Mouse (Mus musculus): ENCODE data around the gene Asz1.

Gene Asz1

GRCm38 (mm10) chr6:18108934-18109333, at the start of gene Asz1:
Gene Asz1 (minus strand): TSS chr6:18109061.
- DNase-seq (ENCODE audit: low read depth), result no peak

- no peak for DNase-seq (ENCODE audit: low read depth)
These were observed 44.2 kb upstream of the Asz1 start for GRCm38 (mm10) chr6:18153031-18153430.

- DNase-seq (ENCODE audit: low read depth), result no peak
These were observed 26.4 kb upstream of the Asz1 start for GRCm38 (mm10) chr6:18135246-18135645.

GRCm38 (mm10) chr6:18128059-18128458, 19.2 kb upstream of the Asz1 start:
- no peak for DNase-seq (ENCODE audit: low read depth)

GRCm38 (mm10) chr6:18127206-18127983, 18.5 kb upstream of the Asz1 start:
- DNase-seq (ENCODE audit: low read depth), result no peak

GRCm38 (mm10) chr6:18096861-18097260, 12.0 kb downstream of the Asz1 start:
- DNase-seq (ENCODE audit: low read depth), result no peak

DNA sequence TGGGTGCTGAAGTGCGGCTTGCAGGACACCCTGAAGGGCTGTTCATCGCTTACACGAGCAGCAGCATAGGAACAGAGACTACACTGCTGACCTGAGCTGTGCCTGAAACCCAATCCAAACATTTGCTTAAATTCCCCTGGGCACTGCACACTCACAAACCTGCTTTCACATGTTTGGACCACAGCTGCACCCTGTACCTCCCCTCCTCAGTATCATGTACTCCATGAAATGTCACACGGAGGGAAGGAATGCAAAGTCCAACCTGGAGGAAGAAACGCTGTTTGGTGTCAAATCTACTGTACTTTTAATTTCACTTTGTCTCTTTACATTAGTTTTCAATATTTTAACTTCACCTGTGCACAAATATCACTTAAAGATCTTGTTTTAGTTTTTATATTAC, 19.8 kb downstream of the Asz1 start:
- no peak for DNase-seq (ENCODE audit: low read depth)

- peak; percentile 2 for DNase-seq (ENCODE audit: low read depth)
These were observed 21.6 kb downstream of the Asz1 start for GRCm38 (mm10) chr6:18087160-18087804.

- DNase-seq (ENCODE audit: low read depth), result peak; percentile 5
These were observed 30.2 kb downstream of the Asz1 start for GRCm38 (mm10) chr6:18078615-18079014.

DNA sequence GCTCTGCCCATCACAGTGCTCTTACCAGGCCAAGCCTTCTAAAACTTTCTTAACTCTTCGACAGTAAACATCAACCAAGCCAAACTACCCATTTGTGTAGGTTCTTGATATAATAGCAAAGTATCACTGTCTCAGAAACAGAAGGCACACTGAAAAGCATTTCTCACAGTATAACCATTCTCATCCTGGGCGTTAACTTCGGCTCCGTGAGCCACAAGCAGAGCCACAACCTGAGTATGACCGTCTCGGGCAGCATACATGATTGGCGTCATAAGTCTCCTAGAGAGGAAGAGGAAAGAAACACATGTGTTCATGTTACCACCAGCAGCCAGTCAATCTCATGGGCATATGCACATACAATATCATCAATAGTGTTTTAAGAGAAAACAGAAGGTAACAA, 31.9 kb downstream of the Asz1 start:
- no peak for DNase-seq (ENCODE audit: low read depth)

DNA sequence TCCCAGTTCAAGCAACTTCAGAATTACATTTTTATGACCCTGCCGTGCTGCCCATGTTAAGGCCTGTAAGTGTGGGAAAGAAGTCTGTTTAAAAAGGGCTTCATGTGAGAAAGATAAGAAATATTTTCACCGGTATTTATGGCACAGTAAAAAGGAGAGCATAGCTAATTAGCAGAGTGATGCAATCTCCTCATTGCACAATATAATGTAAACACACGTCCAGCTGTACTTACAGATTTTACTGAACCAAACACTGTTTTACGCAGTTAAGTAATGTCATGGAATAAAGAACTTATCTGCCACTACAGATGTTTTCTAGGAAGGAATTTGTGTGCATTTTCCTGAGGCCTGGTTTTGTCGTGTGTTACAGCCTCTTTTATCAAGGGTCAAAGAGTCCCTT, 32.3 kb downstream of the Asz1 start:
- DNase-seq (ENCODE audit: low read depth), result no peak

DNA sequence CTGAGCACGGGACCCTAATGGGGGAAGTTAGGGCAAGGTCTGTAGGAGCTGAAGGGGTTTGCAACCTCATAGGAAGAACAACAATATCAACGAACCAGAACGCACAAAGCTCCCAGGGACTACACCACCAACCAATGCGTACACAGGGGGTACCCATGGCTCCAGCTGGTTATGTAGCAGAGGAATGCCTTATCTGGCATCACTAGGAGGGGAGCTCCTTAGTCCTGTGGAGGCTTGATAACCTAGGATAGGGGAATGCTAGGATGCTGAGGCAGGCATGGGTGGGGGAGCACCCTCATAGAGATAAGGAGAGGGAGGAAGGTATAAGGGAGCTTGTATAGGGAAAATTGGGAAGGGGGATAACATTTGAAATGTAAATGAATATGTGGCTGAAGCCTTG, 51.0 kb downstream of the Asz1 start:
- DNase-seq (ENCODE audit: low read depth), result no peak

- no peak for DNase-seq (ENCODE audit: low read depth)
These were observed 57.2 kb downstream of the Asz1 start for GRCm38 (mm10) chr6:18051702-18052101.

DNA sequence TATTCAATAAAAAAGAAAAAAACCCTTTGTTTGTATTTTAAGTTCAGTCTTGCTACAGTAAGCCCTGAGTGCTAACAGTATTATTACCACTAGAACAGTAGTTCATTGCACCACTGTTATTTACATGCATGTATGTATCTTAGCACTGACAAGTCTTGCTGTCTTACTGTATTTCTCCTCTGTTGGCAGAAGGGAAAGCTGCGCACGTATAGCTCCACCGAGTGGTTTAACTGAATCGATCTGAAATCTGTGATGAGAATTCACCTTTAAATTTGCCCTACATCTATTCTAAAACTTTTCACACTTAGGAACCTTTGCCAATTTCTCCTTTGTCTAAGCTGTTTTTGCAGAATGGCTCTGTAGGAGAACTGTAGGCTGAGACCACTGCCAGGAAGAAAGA, 64.6 kb downstream of the Asz1 start:
- DNase-seq (ENCODE audit: low read depth), result no peak

DNA sequence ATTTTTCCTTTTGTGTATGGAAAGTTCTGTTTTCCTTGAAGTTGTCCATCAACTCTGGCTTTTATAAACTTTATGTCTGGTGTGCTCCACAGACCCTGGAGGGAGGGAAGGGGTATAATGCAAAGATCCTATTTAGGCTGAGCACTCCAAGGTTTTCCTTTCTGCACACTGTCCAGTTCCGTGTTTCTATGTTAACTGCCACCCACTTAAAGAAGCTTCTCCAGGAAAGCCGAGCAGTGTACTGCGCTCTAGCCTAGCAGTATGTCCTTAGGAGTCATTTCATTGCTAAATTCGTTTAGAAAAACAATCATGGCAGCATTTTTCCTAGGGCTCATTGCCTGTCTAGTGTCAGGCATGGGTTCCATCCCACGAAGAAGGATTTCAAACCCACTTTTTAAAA, 65.7 kb downstream of the Asz1 start:
- DNase-seq (ENCODE audit: low read depth), result no peak

DNA sequence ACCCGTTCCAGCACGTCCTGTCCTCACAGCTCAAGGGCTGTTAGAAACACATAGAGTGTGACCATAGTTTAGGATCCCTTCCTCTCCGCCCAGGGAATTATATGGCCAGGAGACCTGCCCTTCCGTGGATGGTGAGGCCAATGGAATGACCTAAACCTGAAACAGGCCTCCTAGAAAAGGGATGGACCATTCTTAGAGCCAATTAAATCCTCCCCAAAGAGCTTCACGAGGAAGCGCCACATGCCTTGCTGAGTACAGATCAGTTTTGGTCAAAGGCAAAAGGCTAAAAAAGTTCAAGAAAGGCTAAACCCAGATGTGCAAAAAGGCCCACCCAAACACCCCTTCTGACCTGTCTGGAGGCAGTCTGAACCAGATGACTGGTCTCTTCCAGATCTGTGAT, 76.6 kb downstream of the Asz1 start:
- DNase-seq (ENCODE audit: low read depth), result no peak

DNA sequence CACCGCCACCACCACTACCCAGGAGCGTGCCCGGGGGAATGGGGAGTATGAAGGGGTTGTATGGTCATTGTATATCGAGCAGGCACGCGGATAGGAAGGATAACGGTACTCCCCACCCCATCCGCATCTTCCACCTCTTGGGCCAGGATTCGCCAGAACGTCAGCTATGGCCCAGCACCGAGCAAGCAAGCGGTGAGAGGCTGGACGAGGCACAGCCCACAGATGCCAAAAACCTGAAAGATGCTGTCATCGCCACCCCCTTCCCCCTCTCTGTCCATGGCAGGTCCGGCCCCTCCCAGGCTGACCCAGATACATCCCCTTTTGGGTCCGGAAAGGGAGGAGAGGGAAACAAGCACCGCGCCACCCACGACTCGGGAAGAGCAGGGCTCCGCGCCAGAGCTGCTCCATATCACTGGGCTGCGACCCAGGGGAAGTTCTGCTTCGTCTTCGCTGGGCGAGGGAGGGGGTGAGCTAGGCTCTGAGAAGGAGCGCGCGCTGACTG, 77.3 kb downstream of the Asz1 start:
- DNase-seq (ENCODE audit: low read depth), result no peak

DNA sequence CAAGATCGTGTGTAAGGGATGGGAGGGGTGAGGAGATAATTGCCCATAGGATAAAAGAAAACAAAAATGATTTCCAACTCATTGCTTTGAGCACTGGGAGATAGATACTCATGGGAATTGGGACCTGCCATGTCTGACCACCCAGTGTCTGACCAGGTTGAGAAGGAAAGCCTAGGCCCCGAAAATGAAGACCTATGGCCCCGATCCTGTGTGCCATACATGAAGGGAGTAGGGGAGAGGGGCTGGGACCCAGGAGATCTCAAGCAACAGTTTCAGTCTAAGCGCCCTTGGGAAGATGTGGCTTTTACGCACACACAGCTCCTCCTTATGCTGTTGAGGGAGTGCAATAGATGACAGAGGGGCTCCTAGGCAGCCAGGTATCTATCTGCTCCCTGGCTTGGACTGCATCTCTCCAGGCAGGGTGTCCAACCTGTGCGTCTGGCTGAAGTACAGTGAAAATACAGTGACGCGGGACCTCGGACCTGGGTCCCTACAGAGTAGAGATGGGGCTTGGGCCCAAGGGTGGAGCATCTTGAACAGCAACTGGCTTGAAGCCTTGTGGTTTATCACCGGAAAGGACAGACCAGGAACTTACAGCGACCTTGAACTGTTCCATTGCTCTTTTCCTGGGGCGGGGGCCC, 77.9 kb downstream of the Asz1 start:
- no peak for DNase-seq (ENCODE audit: low read depth)

GRCm38 (mm10) chr6:18029746-18030656, 78.9 kb downstream of the Asz1 start, which contains the start of gene Wnt2:
Gene Wnt2 (minus strand): TSS chr6:18030585.
- DNase-seq (ENCODE audit: low read depth), result no peak

- no peak for DNase-seq (ENCODE audit: low read depth)
These were observed 84.6 kb downstream of the Asz1 start for GRCm38 (mm10) chr6:18024133-18024794.

GRCm38 (mm10) chr6:18013346-18013745, 95.5 kb downstream of the Asz1 start:
- DNase-seq (ENCODE audit: low read depth), result no peak
